Mouse (Mus musculus): ENCODE measurements around the gene Lexm. TPM values are rescaled to one million over a fixed set of nuclear protein-coding genes. Genes with fewer than 3 reads are reported as not detected.

The Lexm gene
- total and polyA plus RNA-seq, 2 experiments from 2014 or later: not detected

DNA sequence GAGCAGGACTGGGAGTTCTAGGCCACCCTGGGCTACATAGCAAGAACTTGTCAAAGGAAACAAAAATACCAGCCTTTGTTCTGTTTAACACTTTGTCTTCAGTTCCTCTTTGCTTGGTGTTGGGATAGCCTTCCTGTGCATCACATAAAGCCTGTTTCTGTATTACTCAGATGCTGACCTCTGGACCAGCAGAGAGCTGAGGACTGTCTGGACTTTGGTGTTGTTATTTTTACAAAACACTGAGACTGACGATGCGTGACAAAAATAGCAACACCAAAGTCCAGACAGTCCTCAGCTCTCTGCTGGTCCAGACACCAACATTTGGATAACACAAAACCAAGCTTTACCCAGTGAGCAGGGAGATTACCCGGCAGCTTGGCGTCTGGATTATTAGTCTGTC lies 16.3 kb downstream of the Lexm start:
- H3K27ac ChIP-seq: no peak overlapping the region
- no peaks in the 10 kb centered on the region for H3K4me1 ChIP-seq (ENCODE audit: insufficient read depth, low read length)
- H3K9me3 ChIP-seq (ENCODE audit: low read length): no peaks in the 10 kb centered on the region
- H3K9ac ChIP-seq (replicated peaks; ENCODE audit: low read length): no peak overlapping the region
- H3K27me3 ChIP-seq (ENCODE audit: insufficient read depth, low read length): no peaks in the 10 kb centered on the region
- TF ChIP-seq CTCF (IDR thresholded peaks at IDR 0.05; ENCODE audit: low read depth): no peak
- no peak overlapping the region for H3K4me2 ChIP-seq (ENCODE audit: low read depth, low read length)
- DNase-seq (ENCODE audit: low spot score): no peak
- H3K36me3 ChIP-seq (ENCODE audit: insufficient read depth, low read length): no peaks in the 10 kb centered on the region
- no peak for ATAC-seq
- WGBS: 84% methylated on average over 4 of the region's 4 CpGs
- no peak overlapping the region for H3K4me3 ChIP-seq (ENCODE audit: low read length)

DNA sequence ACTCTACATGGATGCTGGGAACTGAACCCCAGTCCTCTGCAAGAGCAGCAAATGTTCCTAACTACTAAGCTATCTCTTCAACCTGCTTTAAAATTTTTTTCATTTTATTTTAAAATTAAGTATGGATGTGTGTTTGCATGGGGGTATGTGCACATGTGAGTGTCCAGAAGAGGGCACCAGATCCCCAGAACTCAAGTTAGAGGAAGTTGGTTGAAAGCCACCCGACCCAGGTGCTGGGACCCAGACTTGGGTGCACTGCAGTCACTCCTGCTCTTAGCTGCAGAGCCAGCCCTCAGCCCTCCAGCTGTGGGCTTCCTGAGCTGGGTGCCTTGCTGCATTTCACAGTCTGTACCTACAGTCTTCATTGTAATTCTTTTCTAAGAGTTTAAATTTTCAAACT lies 17.6 kb downstream of the Lexm start:
- Histone ChIP-seq H3K4me1 (ENCODE audit: insufficient read depth, low read length) (no peaks in the 10 kb centered on the region), H3K4me3 (ENCODE audit: low read length) (no peak overlapping the region), H3K36me3 (ENCODE audit: insufficient read depth, low read length) (no peaks in the 10 kb centered on the region), H3K9me3 (ENCODE audit: low read length) (no peaks in the 10 kb centered on the region), H3K9ac (replicated peaks; ENCODE audit: low read length) (no peak overlapping the region), H3K27ac (no peak overlapping the region), H3K27me3 (ENCODE audit: insufficient read depth, low read length) (no peaks in the 10 kb centered on the region), H3K4me2 (ENCODE audit: low read depth, low read length) (no peak overlapping the region)
- WGBS: 50% methylated on average over 1 of the region's 1 CpGs
- TF ChIP-seq CTCF (IDR thresholded peaks at IDR 0.05; ENCODE audit: low read depth): 0 out of 2 replicates have a peak, but pooled peaks have one; percentile 8
- DNase-seq (ENCODE audit: low spot score) (no peak), ATAC-seq (no peak)

DNA sequence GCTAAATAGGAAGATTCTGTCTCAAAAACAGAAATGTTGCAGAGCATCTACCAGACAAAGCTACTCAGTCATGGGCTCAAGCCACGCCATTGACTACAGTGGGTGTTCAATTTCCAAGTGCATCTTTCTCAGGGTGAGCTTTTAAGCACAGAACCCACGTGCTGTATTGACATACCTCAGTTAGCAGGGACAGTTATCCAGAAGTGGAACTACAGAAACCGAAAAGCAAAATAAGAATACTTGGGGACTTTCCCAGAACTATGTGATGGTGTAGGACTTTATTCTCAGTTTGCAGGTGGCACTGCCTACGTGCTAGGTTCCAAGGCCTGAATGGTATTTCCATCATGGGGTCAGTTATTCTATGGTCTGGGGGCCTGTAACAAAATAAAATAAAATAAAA lies 19.3 kb downstream of the Lexm start:
- no peaks in the 10 kb centered on the region for H3K27me3 ChIP-seq (ENCODE audit: insufficient read depth, low read length)
- no peaks in the 10 kb centered on the region for H3K36me3 ChIP-seq (ENCODE audit: insufficient read depth, low read length)
- TF ChIP-seq CTCF (IDR thresholded peaks at IDR 0.05; ENCODE audit: low read depth): no peak
- H3K9me3 ChIP-seq (ENCODE audit: low read length): no peaks in the 10 kb centered on the region
- H3K27ac ChIP-seq: no peak overlapping the region
- no peak overlapping the region for H3K4me3 ChIP-seq (ENCODE audit: low read length)
- no peaks in the 10 kb centered on the region for H3K4me1 ChIP-seq (ENCODE audit: insufficient read depth, low read length)
- ATAC-seq (no peak), DNase-seq (ENCODE audit: low spot score) (no peak)
- no peak overlapping the region for H3K9ac ChIP-seq (replicated peaks; ENCODE audit: low read length)
- 90% methylated on average over 4 of the region's 4 CpGs for WGBS
- no peak overlapping the region for H3K4me2 ChIP-seq (ENCODE audit: low read depth, low read length)

DNA sequence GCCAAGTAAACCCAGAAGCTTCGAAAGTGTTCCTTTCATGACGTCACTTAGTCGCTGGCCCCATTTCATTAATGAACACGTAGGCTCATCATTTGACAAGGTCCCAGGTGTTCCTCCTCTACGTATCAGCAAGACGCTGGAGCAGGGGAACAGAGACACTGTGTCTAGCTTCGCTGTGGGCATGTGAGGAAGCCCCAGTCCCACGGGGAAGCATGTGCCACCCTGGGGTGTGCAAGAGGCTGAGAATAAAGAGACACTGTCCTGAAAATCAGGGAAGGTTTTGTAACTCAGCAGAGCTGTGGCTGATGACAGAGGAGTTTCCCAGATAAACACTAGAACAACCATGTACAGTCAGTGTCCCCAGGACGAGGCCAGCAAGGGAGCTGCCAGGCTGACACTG lies 20.0 kb downstream of the Lexm start:
- 69% methylated on average over 9 of the region's 9 CpGs for WGBS

DNA sequence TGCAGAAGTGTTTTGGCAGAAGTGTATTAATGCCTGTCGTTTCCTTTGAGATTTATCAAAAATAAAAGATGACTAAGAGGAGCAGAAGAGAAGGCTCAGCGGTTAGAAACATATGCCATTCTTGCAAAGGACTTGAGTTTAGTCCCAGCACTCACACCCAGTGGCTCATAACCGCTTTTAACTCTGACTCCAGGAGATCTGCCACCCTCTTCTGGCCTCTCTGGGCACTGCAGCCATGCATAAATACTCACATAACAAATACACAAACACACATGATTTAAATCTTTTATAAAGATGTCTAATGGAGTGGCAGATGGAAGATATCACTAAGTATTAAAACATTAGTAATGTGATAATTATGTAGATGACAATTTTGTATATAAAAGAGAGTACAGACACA lies 20.8 kb downstream of the Lexm start:
- 69% methylated on average over 3 of the region's 3 CpGs for WGBS
- no peaks in the 10 kb centered on the region for H3K27me3 ChIP-seq (ENCODE audit: insufficient read depth, low read length)
- no peaks in the 10 kb centered on the region for H3K36me3 ChIP-seq (ENCODE audit: insufficient read depth, low read length)
- H3K4me2 ChIP-seq (ENCODE audit: low read depth, low read length): no peak overlapping the region
- DNase-seq (ENCODE audit: low spot score) (no peak), ATAC-seq (no peak)
- no peak overlapping the region for H3K4me3 ChIP-seq (ENCODE audit: low read length)
- H3K27ac ChIP-seq: no peak overlapping the region
- no peak overlapping the region for H3K9ac ChIP-seq (replicated peaks; ENCODE audit: low read length)
- no peaks in the 10 kb centered on the region for H3K4me1 ChIP-seq (ENCODE audit: insufficient read depth, low read length)
- H3K9me3 ChIP-seq (ENCODE audit: low read length): no peaks in the 10 kb centered on the region
- peak; percentile 34 for TF ChIP-seq CTCF (IDR thresholded peaks at IDR 0.05; ENCODE audit: low read depth)

More for the DNA sequence above, 20.0 kb downstream of the Lexm start:
- H3K4me3 ChIP-seq (ENCODE audit: low read length): no peak overlapping the region
- no peaks in the 10 kb centered on the region for H3K36me3 ChIP-seq (ENCODE audit: insufficient read depth, low read length)
- no peak overlapping the region for H3K4me2 ChIP-seq (ENCODE audit: low read depth, low read length)
- DNase-seq (ENCODE audit: low spot score) (no peak), ATAC-seq (peak; percentile 45; the same call in 1 of the 2 replicates)
- no peak overlapping the region for H3K27ac ChIP-seq
- no peaks in the 10 kb centered on the region for H3K9me3 ChIP-seq (ENCODE audit: low read length)
- no peaks in the 10 kb centered on the region for H3K4me1 ChIP-seq (ENCODE audit: insufficient read depth, low read length)
- no peak for TF ChIP-seq CTCF (IDR thresholded peaks at IDR 0.05; ENCODE audit: low read depth)
- no peak overlapping the region for H3K9ac ChIP-seq (replicated peaks; ENCODE audit: low read length)
- H3K27me3 ChIP-seq (ENCODE audit: insufficient read depth, low read length): no peaks in the 10 kb centered on the region

DNA sequence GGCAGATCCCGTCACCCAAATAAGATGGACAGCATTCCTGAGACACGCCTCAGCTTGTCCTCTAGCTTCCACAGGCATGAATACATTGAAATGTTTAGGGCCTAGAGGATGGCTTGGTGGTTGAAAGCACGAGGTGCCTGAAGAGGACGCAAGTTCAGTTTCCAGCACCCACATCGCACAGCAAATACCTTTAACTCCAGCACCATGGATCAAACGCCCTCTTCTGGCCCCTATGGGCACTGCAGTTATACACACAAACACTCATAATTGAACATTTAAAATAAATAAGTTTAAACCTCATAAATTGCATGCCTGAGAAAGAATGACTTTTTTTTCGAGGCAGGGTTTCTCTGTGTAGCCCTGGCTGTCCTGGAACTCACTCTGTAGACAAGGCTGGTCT lies 23.4 kb downstream of the Lexm start:
- H3K36me3 ChIP-seq (ENCODE audit: insufficient read depth, low read length): peaks cover under 1% of the 10 kb centered on the region; the same call in 1 of the 2 replicates
- no peak overlapping the region for H3K4me2 ChIP-seq (ENCODE audit: low read depth, low read length)
- 66% methylated on average over 7 of the region's 7 CpGs for WGBS
- H3K27ac ChIP-seq: no peak overlapping the region
- 0 out of 2 replicates have a peak, but pooled peaks have one; percentile 19 for TF ChIP-seq CTCF (IDR thresholded peaks at IDR 0.05; ENCODE audit: low read depth)
- H3K4me1 ChIP-seq (ENCODE audit: insufficient read depth, low read length): no peaks in the 10 kb centered on the region
- no peak for ATAC-seq
- no peak overlapping the region for H3K9ac ChIP-seq (replicated peaks; ENCODE audit: low read length)
- no peak for DNase-seq (ENCODE audit: low spot score)
- H3K9me3 ChIP-seq (ENCODE audit: low read length): no peaks in the 10 kb centered on the region
- H3K4me3 ChIP-seq (ENCODE audit: low read length): no peak overlapping the region
- no peaks in the 10 kb centered on the region for H3K27me3 ChIP-seq (ENCODE audit: insufficient read depth, low read length)

DNA sequence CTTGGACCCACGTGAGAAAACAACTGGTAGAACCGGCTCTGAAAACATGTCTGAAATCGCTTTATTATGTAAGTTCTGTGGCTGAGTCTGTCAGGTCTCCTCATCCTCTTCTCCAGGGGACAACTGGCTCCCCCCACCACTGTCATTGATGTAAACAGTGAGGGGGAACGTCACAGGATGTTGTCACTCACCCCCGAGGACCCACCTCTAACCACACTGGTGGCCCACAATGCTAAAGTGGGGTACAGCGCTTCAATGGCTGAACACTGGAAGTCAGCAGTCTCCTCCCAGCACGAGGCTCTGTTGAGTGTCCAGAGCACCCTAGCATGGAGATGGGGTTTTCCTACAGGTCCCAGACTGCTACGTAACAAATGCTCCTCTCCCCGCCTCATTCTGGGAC lies 26.2 kb downstream of the Lexm start:
- no peak overlapping the region for H3K4me2 ChIP-seq (ENCODE audit: low read depth, low read length)
- 87% methylated on average over 9 of the region's 9 CpGs for WGBS
- H3K9me3 ChIP-seq (ENCODE audit: low read length): no peaks in the 10 kb centered on the region
- no peak overlapping the region for H3K4me3 ChIP-seq (ENCODE audit: low read length)
- ATAC-seq (no peak), DNase-seq (ENCODE audit: low spot score) (no peak)
- no peak for TF ChIP-seq CTCF (IDR thresholded peaks at IDR 0.05; ENCODE audit: low read depth)
- no peak overlapping the region for H3K27ac ChIP-seq
- no peaks in the 10 kb centered on the region for H3K4me1 ChIP-seq (ENCODE audit: insufficient read depth, low read length)
- no peaks in the 10 kb centered on the region for H3K27me3 ChIP-seq (ENCODE audit: insufficient read depth, low read length)
- H3K36me3 ChIP-seq (ENCODE audit: insufficient read depth, low read length): peaks cover 26% of the 10 kb centered on the region
- H3K9ac ChIP-seq (replicated peaks; ENCODE audit: low read length): no peak overlapping the region
